Mouse (Mus musculus) adrenal gland, adult 18-20 months (tissue): ENCODE measurements around the gene Phyh. TPM values are rescaled to one million over a fixed set of nuclear protein-coding genes. Genes with fewer than 3 reads are reported as not detected.
A peak's percentile ranks its signal among the peaks of the same experiment; 100 is the strongest.
"Not testable (repeated sequence)": the region's sequence is repeated elsewhere in the genome, so short reads cannot be mapped to it uniquely, and the experiment has no call there.

Source experiments
- DNase-seq, 2 experiments: peaks; one replicate each; pipeline ENCODE4 v3.0.0; 2021 to 2022; ENCODE audit warnings: low spot score in 2 of 2
- total RNA-seq, 2 experiments: library from RNA; stranded (reverse); gene quantifications; 1 replicate in 1 of 2; 2 replicates in 1 of 2; pipeline ENCODE4 v1.2.3; 2021

Phyh gene
- total RNA-seq, 2 experiments from 2014 or later = 343 to 349 TPM

- DNase-seq = no peak
These were observed 2.8 kb upstream of the Phyh start for GRCm38 (mm10) chr2:4916037-4916436.

- peak; percentile 42 to 49 for DNase-seq
These were observed 1.3 kb upstream of the Phyh start for GRCm38 (mm10) chr2:4917326-4918021.

- DNase-seq = no peak
These were observed 2.2 kb downstream of the Phyh start for GRCm38 (mm10) chr2:4921019-4921418.

- no peak for DNase-seq
These were observed 3.8 kb downstream of the Phyh start for GRCm38 (mm10) chr2:4922476-4923164.

- peak in 1 of 2 experiments; percentile 5 for DNase-seq
These were observed 8.6 kb downstream of the Phyh start for GRCm38 (mm10) chr2:4927391-4927790.

- DNase-seq = peak in 1 of 2 experiments; percentile 3
These were observed 10.4 kb downstream of the Phyh start for GRCm38 (mm10) chr2:4929230-4929629.

- no peak for DNase-seq
These were observed 15.7 kb downstream of the Phyh start for GRCm38 (mm10) chr2:4934516-4934915.

GRCm38 (mm10) chr2:4937931-4938330 lies 19.1 kb downstream of the Phyh start:
- no peak for DNase-seq

GRCm38 (mm10) chr2:4940861-4941260 lies 22.0 kb downstream of the Phyh start:
- DNase-seq = no peak

GRCm38 (mm10) chr2:4949691-4950090 lies 30.9 kb downstream of the Phyh start:
- DNase-seq = not testable (repeated sequence)

- DNase-seq = no peak
These were observed 32.2 kb downstream of the Phyh start for GRCm38 (mm10) chr2:4950986-4951385.

- DNase-seq = no peak
These were observed 35.5 kb downstream of the Phyh start for GRCm38 (mm10) chr2:4954216-4954760.

GRCm38 (mm10) chr2:4958039-4958438 lies 39.2 kb downstream of the Phyh start:
- no peak for DNase-seq

GRCm38 (mm10) chr2:4967806-4968205 lies 49.0 kb downstream of the Phyh start:
- DNase-seq = no peak

GRCm38 (mm10) chr2:4969083-4969482 lies 50.3 kb downstream of the Phyh start:
- no peak for DNase-seq

- DNase-seq = no peak
These were observed 57.0 kb downstream of the Phyh start, which contains the start of gene Ucma for GRCm38 (mm10) chr2:4975807-4976206. Ucma (plus strand) TSS chr2:4976122.

- DNase-seq = no peak
These were observed 59.3 kb downstream of the Phyh start for GRCm38 (mm10) chr2:4978091-4978490.

- DNase-seq = no peak
These were observed 65.2 kb downstream of the Phyh start for GRCm38 (mm10) chr2:4983987-4984386.

- DNase-seq = no peak
These were observed 66.2 kb downstream of the Phyh start for GRCm38 (mm10) chr2:4985000-4985399.

GRCm38 (mm10) chr2:4986798-4987197 lies 68.0 kb downstream of the Phyh start:
- no peak for DNase-seq

- no peak for DNase-seq
These were observed 68.8 kb downstream of the Phyh start for GRCm38 (mm10) chr2:4987388-4988180.
